Mouse (Mus musculus) liver, embryonic 14.5 days (tissue): ENCODE measurements around the gene Ciita.

Experiments
- CTCF ChIP-seq: IDR thresholded peaks from 2 replicates; pipeline ENCODE4 v1.5.1; 2016; ENCODE audit warnings: antibody characterized with exemption, low read depth, control low read depth
- EP300 ChIP-seq: IDR thresholded peaks from 2 replicates; pipeline ENCODE4 v1.6.1; 2016; ENCODE audit warnings: antibody characterized with exemption, low read depth

GRCm38 (mm10) chr16:10436166-10436565 lies 43.7 kb upstream of the Ciita start:
- TF ChIP-seq CTCF: no peak
- no peak for TF ChIP-seq EP300
